Mouse (Mus musculus) stomach, adult 2 months (tissue): ENCODE measurements around the gene Gm11011. TPM values are rescaled to one million over a fixed set of nuclear protein-coding genes. Genes with fewer than 3 reads are reported as not detected.

Experiments used
- polyA plus RNA-seq: library from polyadenylated mRNA; depleted of rRNA; stranded (reverse); fragments of >200 nt; gene quantifications from 2 replicates; pipeline ENCODE4 v1.2.3, GENCODE M21; 2012; rRNA removed

Gene Gm11011
- not detected in 2 replicates for polyA plus RNA-seq

DNA sequence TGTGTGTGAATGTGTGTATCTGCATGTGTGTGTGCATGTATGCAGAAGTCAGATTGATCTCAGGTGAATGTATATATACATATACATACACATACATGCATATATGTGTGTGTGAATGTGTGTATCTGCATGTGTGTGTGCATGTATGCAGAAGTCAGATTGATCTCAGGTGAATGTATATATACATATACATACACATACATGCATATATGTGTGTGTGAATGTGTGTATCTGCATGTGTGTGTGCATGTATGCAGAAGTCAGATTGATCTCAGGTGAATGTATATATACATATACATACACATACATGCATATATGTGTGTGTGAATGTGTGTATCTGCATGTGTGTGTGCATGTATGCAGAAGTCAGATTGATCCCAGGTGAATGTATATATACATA is at the start of gene Gm11011:
Gene Gm11011, minus strand, starts transcription at position 101 of the 400 bp plus-strand sequence.

DNA sequence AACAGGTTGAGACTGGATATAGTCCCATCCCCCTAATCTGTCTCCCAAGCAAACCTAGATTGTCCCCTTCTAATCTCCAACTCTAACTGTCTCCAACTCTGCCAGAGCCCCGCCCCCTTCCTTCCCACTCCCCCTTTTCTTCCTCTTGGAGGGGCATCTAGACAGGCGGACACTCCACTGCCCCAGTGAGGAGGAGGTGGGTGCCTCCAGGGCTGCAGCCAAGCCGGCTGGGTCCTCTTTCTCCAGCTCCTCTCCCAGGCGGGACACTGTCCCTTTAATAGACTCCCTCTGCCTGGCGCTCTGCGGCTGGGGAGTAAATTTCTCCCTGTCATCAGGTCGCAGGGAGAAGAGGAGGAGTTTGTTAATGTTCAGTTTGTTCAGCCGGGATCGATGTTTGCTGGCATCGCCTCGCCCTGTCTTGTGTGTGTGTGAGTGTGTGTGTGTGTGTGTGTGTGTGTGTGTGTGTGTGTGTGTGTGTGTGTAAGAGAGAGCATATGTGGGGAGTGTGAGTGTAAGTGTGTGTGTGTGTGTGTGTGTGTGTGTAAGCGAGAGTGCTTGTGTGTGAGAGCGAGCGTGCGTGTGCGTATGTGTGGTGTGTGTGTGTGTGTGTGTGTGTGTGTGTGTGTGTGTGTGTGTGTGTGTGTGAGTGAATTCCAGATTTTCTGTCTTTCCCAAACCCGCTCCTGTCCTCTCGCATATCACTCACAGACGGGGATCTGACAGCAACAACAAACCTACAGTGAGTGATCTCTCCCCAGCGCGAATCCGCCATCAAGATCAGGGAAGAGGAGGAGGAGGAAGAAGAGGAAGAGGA is 45.0 kb upstream of the Gm11011 start, which contains the start of gene Tshz2:
Gene Tshz2, plus strand, starts transcription at position 676 of the 814 bp plus-strand sequence.

Other genes starting within 250 kb of the Gm11011 start
- gene Tshz2, start 45.3 kb upstream of the Gm11011 start, polyA plus RNA-seq: 3.1 and 3.5 TPM in 2 replicates